Mouse (Mus musculus): ENCODE measurements around the gene Eapp. TPM values are rescaled to one million over a fixed set of nuclear protein-coding genes. Genes with fewer than 3 reads are reported as not detected.

Gene Eapp
- total and polyA plus RNA-seq, 2 experiments from 2014 or later, result 38.9 to 94.9 TPM

DNA sequence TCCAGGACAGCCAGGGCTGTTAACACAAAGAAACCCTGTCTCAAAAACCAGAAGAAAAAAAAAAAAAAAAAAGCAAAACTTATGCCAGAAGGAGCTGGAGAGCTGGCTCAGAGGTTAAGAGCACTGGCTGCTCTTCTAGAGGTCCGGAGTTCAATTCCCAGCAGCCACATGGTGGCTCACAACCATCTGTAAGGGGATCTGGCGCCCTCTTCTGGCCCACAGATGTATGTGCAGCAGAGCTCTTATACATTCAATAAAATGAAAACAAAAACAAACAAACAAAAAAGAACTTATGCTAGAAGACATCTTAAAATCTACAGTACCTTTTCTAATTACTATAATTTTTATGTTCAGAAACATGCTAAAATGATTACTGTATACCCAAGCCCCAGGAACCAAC, 50.8 kb downstream of the Eapp start:
- H3K4me2 ChIP-seq (ENCODE audit: low read depth), result no peak overlapping the region

DNA sequence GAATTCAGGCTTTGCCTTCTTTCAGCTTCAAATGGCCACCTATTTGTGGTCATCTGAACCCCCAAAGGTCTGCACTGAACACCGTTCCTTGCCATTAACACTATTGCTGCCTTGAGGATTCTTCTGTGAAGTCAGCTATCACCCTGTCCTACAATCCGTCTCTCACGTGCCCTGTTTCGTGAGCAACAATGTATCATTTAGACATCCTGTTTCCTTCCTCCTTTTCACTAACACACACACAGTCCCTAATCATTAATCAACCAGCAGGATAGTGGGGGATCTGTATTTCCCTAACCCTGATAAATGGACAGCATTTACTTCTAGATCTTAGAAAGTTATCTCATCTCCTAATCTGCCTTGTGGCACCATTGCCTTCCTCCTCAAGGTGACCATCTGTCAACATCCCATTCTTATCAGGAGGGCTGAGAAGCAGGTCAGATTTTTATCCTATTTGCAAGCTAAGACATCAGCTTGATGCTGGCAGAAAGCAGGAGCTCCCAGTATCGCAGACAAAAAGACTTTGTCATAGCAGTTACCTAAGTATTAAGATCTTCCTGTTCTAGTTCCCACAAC, 52.3 kb downstream of the Eapp start:
- DNase-seq, result no peak
- no peak for ATAC-seq

More for the DNA sequence above, 50.8 kb downstream of the Eapp start:
- Histone ChIP-seq H3K36me3 (ENCODE audit: insufficient read depth) (no peaks in the 10 kb centered on the region), H3K9me3 (ENCODE audit: low read length) (no peaks in the 10 kb centered on the region), H3K9ac (no peak overlapping the region), H3K4me3 (ENCODE audit: low read depth, low read length) (no peak overlapping the region), H3K27me3 (ENCODE audit: insufficient read depth, low read length) (no peaks in the 10 kb centered on the region), H3K27ac (ENCODE audit: low read depth, low read length) (no peak overlapping the region), H3K4me1 (ENCODE audit: insufficient read depth) (no peaks in the 10 kb centered on the region)
- ATAC-seq (no peak), DNase-seq (no peak)
- no peak for TF ChIP-seq CTCF (IDR thresholded peaks at IDR 0.05; ENCODE audit: low read depth)
- 80% methylated on average over 2 of the region's 2 CpGs for WGBS

DNA sequence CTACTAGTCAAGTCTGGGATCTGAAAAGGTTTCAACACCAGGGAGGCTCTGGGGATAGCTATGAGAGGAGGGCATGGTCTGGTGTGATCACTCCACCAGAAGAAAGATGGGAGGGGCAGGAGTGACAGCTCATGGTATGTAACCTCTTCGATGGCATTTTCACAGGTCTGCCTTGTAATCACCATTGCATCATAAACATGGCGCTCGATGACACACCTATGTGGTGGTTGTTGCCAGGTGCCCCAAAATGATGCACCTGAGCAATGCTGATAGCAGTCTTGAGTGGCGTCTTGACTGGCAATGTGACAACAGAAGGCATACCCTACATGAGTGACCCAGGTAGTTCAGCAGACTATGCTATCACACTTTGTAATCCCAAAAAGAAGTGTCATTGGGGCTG, 54.3 kb downstream of the Eapp start:
- H3K4me1 ChIP-seq (ENCODE audit: insufficient read depth), result no peaks in the 10 kb centered on the region
- H3K4me3 ChIP-seq (ENCODE audit: low read depth, low read length), result no peak overlapping the region
- H3K27ac ChIP-seq (ENCODE audit: low read depth, low read length), result no peak overlapping the region
- TF ChIP-seq CTCF (IDR thresholded peaks at IDR 0.05; ENCODE audit: low read depth), result no peak
- ATAC-seq (no peak), DNase-seq (no peak)
- H3K36me3 ChIP-seq (ENCODE audit: insufficient read depth), result no peaks in the 10 kb centered on the region
- H3K9ac ChIP-seq, result no peak overlapping the region
- no peaks in the 10 kb centered on the region for H3K27me3 ChIP-seq (ENCODE audit: insufficient read depth, low read length)
- H3K9me3 ChIP-seq (ENCODE audit: low read length), result no peaks in the 10 kb centered on the region
- H3K4me2 ChIP-seq (ENCODE audit: low read depth), result no peak overlapping the region
- WGBS, result 98% methylated on average over 4 of the region's 4 CpGs

More for the DNA sequence above, 52.3 kb downstream of the Eapp start:
- Histone ChIP-seq H3K27ac (ENCODE audit: low read depth, low read length) (no peak overlapping the region), H3K9ac (no peak overlapping the region), H3K4me3 (ENCODE audit: low read depth, low read length) (no peak overlapping the region), H3K4me1 (ENCODE audit: insufficient read depth) (no peaks in the 10 kb centered on the region), H3K27me3 (ENCODE audit: insufficient read depth, low read length) (no peaks in the 10 kb centered on the region), H3K36me3 (ENCODE audit: insufficient read depth) (no peaks in the 10 kb centered on the region), H3K9me3 (ENCODE audit: low read length) (no peaks in the 10 kb centered on the region), H3K4me2 (ENCODE audit: low read depth) (no peak overlapping the region)
- TF ChIP-seq CTCF (IDR thresholded peaks at IDR 0.05; ENCODE audit: low read depth), result no peak
- 91% methylated on average over 5 of the region's 5 CpGs for WGBS

DNA sequence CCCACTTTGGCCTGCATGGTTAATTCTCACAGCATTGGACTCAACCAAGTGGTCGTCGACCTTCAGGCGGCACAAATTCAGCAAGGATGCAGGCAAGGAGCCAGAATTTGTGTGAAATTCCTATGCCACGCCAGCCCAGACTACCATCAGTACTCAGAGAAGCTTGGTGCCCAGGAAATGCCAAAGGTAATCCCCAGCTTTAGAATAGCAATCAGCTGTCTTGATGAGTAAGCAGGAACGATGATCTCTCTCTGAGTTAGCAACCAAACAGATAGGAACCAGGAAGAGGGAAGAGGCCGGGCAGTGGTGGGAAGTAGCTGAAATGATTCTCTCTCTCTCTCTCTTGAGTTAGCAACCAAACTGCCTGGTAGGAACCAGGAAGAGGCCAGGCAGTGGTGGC, 55.4 kb downstream of the Eapp start:
- H3K27ac ChIP-seq (ENCODE audit: low read depth, low read length), result no peak overlapping the region
- no peak overlapping the region for H3K4me3 ChIP-seq (ENCODE audit: low read depth, low read length)
- no peak for ATAC-seq
- no peaks in the 10 kb centered on the region for H3K27me3 ChIP-seq (ENCODE audit: insufficient read depth, low read length)
- DNase-seq, result no peak
- 79% methylated on average over 6 of the region's 6 CpGs for WGBS
- no peaks in the 10 kb centered on the region for H3K36me3 ChIP-seq (ENCODE audit: insufficient read depth)
- TF ChIP-seq CTCF (IDR thresholded peaks at IDR 0.05; ENCODE audit: low read depth), result no peak
- no peaks in the 10 kb centered on the region for H3K4me1 ChIP-seq (ENCODE audit: insufficient read depth)
- H3K9ac ChIP-seq, result no peak overlapping the region
- H3K4me2 ChIP-seq (ENCODE audit: low read depth), result no peak overlapping the region
- H3K9me3 ChIP-seq (ENCODE audit: low read length), result no peaks in the 10 kb centered on the region

DNA sequence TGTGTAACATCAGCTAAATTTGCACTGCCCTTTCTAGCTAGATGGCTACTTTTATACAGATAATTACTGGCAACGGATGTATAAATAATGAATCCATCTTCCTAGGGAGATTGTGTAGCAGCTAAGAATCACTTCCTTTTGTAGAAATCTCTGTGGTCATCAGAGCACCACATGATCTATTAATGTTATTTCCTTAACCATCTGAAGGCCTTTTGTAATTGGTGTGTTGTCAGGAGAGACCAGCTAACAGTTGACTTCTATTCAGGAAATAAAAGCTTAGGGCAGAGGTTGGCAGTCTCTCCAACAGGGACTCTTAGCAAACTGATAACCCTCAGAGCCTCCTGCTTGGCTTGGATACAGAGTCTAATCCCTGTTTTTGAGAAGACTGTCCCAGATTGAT, 58.7 kb downstream of the Eapp start:
- no peak overlapping the region for H3K9ac ChIP-seq
- H3K36me3 ChIP-seq (ENCODE audit: insufficient read depth), result no peaks in the 10 kb centered on the region
- H3K4me1 ChIP-seq (ENCODE audit: insufficient read depth), result no peaks in the 10 kb centered on the region
- no peak for DNase-seq
- H3K27ac ChIP-seq (ENCODE audit: low read depth, low read length), result no peak overlapping the region
- no peak overlapping the region for H3K4me3 ChIP-seq (ENCODE audit: low read depth, low read length)
- no peak for TF ChIP-seq CTCF (IDR thresholded peaks at IDR 0.05; ENCODE audit: low read depth)
- no peak overlapping the region for H3K4me2 ChIP-seq (ENCODE audit: low read depth)
- no peak for ATAC-seq
- 74% methylated on average over 1 of the region's 1 CpGs for WGBS
- H3K27me3 ChIP-seq (ENCODE audit: insufficient read depth, low read length), result no peaks in the 10 kb centered on the region
- no peaks in the 10 kb centered on the region for H3K9me3 ChIP-seq (ENCODE audit: low read length)

DNA sequence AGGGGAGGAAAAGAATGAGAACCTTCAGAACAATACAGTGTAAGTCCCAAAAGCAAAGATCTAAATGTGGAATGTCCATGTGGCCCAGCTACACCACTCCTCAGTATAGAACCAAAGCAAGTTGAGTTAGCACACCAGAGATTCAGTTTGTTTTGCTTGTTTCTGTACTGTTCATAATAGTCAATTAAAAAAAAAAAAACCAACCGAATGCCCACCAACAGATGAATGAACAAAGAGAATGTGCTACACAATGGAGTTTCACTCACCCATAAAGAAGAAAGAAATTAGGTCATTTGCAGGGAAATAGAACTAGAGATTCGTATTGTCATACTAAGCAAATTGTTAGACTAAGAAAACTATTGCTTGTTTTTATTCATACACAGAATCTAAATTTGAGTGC, 63.6 kb downstream of the Eapp start:
- no peaks in the 10 kb centered on the region for H3K9me3 ChIP-seq (ENCODE audit: low read length)
- H3K27me3 ChIP-seq (ENCODE audit: insufficient read depth, low read length), result no peaks in the 10 kb centered on the region
- no peak overlapping the region for H3K9ac ChIP-seq
- no peaks in the 10 kb centered on the region for H3K4me1 ChIP-seq (ENCODE audit: insufficient read depth)
- ATAC-seq, result no peak
- H3K4me3 ChIP-seq (ENCODE audit: low read depth, low read length), result no peak overlapping the region
- H3K36me3 ChIP-seq (ENCODE audit: insufficient read depth), result no peaks in the 10 kb centered on the region
- 37% methylated on average over 2 of the region's 2 CpGs for WGBS
- no peak overlapping the region for H3K27ac ChIP-seq (ENCODE audit: low read depth, low read length)
- DNase-seq, result no peak
- no peak for TF ChIP-seq CTCF (IDR thresholded peaks at IDR 0.05; ENCODE audit: low read depth)
- no peak overlapping the region for H3K4me2 ChIP-seq (ENCODE audit: low read depth)

DNA sequence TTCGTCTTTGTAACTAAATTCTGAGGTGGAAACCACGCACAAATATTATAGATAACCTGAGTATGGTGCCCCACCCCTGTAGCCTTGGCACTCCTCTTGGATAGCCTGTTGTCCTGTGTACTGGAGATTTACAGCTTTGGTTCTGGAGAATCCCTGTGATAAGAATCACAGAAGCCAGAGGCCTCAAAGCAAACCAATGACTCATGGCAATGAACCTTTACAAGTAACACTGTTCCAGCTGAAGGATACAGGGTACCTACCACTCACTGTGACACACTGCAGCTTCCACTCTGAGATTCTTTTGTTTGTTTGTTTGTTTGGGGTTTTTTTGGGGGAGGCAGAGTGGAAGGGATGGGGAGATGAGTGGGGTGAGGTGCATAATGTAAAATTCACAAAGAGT, 73.8 kb downstream of the Eapp start:
- Histone ChIP-seq H3K9ac (no peak overlapping the region), H3K4me1 (ENCODE audit: insufficient read depth) (no peaks in the 10 kb centered on the region), H3K36me3 (ENCODE audit: insufficient read depth) (no peaks in the 10 kb centered on the region), H3K27ac (ENCODE audit: low read depth, low read length) (no peak overlapping the region), H3K4me2 (ENCODE audit: low read depth) (no peak overlapping the region), H3K9me3 (ENCODE audit: low read length) (no peaks in the 10 kb centered on the region), H3K4me3 (ENCODE audit: low read depth, low read length) (no peak overlapping the region), H3K27me3 (ENCODE audit: insufficient read depth, low read length) (no peaks in the 10 kb centered on the region)
- WGBS, result 93% methylated on average over 2 of the region's 2 CpGs
- DNase-seq (no peak), ATAC-seq (no peak)
- TF ChIP-seq CTCF (IDR thresholded peaks at IDR 0.05; ENCODE audit: low read depth), result no peak

MicroRNA genes within 50 kb of the gene (microRNA counts, 519-probe panel; counts per million panel counts)
- not detected for microRNA mmu-miR-1892

Small RNA genes within 50 kb of the gene (microRNA-seq; reads per million reads assigned to microRNA genes)
- 0 reads per million in 2 experiments for gene Mir1892

Other genes with a start within 250 kb of the Eapp start
- gene Sptssa, start 39.3 kb downstream of the Eapp start, total RNA-seq (2014; rRNA removed), result 70.6 and 78.6 TPM in 2 replicates
- 206 TPM in 2 replicates for gene Sptssa, start 39.3 kb downstream of the Eapp start, polyA plus RNA-seq (2015; fragmentation: Nextera tagmentation; extraction: Ambion mirVana)
- gene Snx6, start 99.8 kb upstream of the Eapp start, total RNA-seq (2014; rRNA removed), result 104 and 111 TPM in 2 replicates
- 142 and 152 TPM in 2 replicates for gene Snx6, start 99.8 kb upstream of the Eapp start, polyA plus RNA-seq (2015; fragmentation: Nextera tagmentation; extraction: Ambion mirVana)
- 185 and 217 TPM in 2 replicates for gene Cfl2, start 167.0 kb upstream of the Eapp start, total RNA-seq (2014; rRNA removed)
- gene Cfl2, start 167.0 kb upstream of the Eapp start, polyA plus RNA-seq (2015; fragmentation: Nextera tagmentation; extraction: Ambion mirVana), result 253 and 265 TPM in 2 replicates

Measured in forebrain, postnatal 0 days (tissue).